Mouse (Mus musculus) midbrain, postnatal 0 days (tissue): ENCODE measurements around the gene Diaph2. TPM values are rescaled to one million over a fixed set of nuclear protein-coding genes. Genes with fewer than 3 reads are reported as not detected.
A peak's percentile ranks its signal among the peaks of the same experiment; 100 is the strongest.

Experiments used
- ATAC-seq: fragments of 200-750 bp; cut with Nextera tagmentation; 2 replicates; pipeline ENCODE4 v1.8.0; 2017; ENCODE audit warnings: moderate number of reproducible peaks, mild to moderate bottlenecking, moderate TSS enrichment, moderate library complexity; ENCODE audit not compliant: low FRiP score
- DNase-seq: peaks from one replicate; pipeline ENCODE4 v3.0.0-alpha.2; 2015; ENCODE audit warnings: low spot score
- H3K27ac ChIP-seq: fragments of 300-500 bp; sonication (generic); 2 replicates; pipeline ENCODE4 v1.5.1; 2014; ENCODE audit warnings: low read depth, mild to moderate bottlenecking, low read length, mixed read lengths
- H3K27me3 ChIP-seq: fragments of 300-500 bp; sonication (generic); 2 replicates; pipeline ENCODE4 v1.6.1; 2014; ENCODE audit warnings: low read length, control low read depth, mixed read lengths; ENCODE audit not compliant: insufficient read depth
- H3K36me3 ChIP-seq: fragments of 300-500 bp; sonication (generic); 2 replicates; pipeline ENCODE4 v1.6.1; 2014; ENCODE audit warnings: low read length, control low read depth, mixed read lengths; ENCODE audit not compliant: insufficient read depth
- H3K4me1 ChIP-seq: fragments of 300-500 bp; sonication (generic); 2 replicates; pipeline ENCODE4 v1.6.1; 2014; ENCODE audit warnings: mild to moderate bottlenecking, control low read depth, antibody characterized with exemption, low read length, mixed read lengths; ENCODE audit not compliant: insufficient read depth
- H3K4me2 ChIP-seq: fragments of 300-500 bp; sonication (generic); 2 replicates; pipeline ENCODE4 v1.6.1; 2014; ENCODE audit warnings: low read depth, mild to moderate bottlenecking, low read length, mixed read lengths; ENCODE audit not compliant: poor library complexity, severe bottlenecking
- H3K4me3 ChIP-seq: fragments of 300-500 bp; sonication (generic); 2 replicates; pipeline ENCODE4 v1.5.1; 2014; ENCODE audit warnings: low read depth, mild to moderate bottlenecking, low read length, moderate library complexity
- H3K9ac ChIP-seq: fragments of 300-500 bp; sonication (generic); replicated peaks from 2 replicates; pipeline ENCODE4 v1.6.1; 2014; ENCODE audit warnings: mild to moderate bottlenecking, low read length, moderate library complexity, mixed read lengths; ENCODE audit not compliant: poor library complexity, severe bottlenecking
- H3K9me3 ChIP-seq: fragments of 300-500 bp; sonication (generic); 2 replicates; pipeline ENCODE4 v1.6.1; 2016; ENCODE audit warnings: low read length, control low read depth
- CTCF ChIP-seq: IDR thresholded peaks from 2 replicates; pipeline ENCODE4 v1.5.1; 2016; ENCODE audit warnings: antibody characterized with exemption, mild to moderate bottlenecking
- WGBS: fragments of 180-500 bp; shearing (Covaris S2); extraction: QIAGEN DNeasy Blood & Tissue Kit; methylation state at CpG from one replicate; pipeline ENCODE4 v1.1.7; 2014; 5-methylcytosine and 5-hydroxymethylcytosine counted together
- polyA plus RNA-seq: library from polyadenylated mRNA; unstranded; fragments of >200 nt; fragmentation: Nextera tagmentation; extraction: Ambion mirVana; gene quantifications from 2 replicates; pipeline ENCODE4 v1.2.1, GENCODE M21; 2015
- total RNA-seq: library from RNA; depleted of rRNA; stranded (reverse); fragments of >200 nt; gene quantifications from 2 replicates; pipeline ENCODE4 v1.2.3, GENCODE M21; 2014

Gene Diaph2
- total and polyA plus RNA-seq, 2 experiments from 2014 or later = 3.9 to 4.8 TPM

DNA sequence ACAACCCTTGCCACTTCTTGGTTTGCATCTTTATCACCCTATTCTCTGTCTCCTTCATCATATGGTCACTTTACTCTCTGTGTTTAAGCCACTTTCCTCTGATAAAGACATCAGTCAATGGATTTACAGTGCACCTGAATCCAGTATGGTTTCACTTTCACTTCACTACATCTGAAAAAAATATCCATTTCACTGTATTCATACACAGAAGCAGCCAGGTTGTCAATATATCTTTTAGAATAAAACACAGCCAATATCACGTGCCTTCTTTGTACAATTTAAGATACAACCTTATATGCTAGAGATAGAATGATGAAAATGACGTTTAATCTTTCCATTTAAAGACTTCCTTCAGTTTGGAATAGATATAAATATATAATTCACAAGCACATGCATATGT lies 673.6 kb downstream of the Diaph2 start:
- Histone ChIP-seq H3K4me2 (no peak overlapping the region), H3K9me3 (no peaks in the 10 kb centered on the region), H3K27me3 (no peaks in the 10 kb centered on the region), H3K9ac (no peak overlapping the region), H3K4me1 (no peaks in the 10 kb centered on the region), H3K4me3 (no peak overlapping the region), H3K36me3 (no peaks in the 10 kb centered on the region), H3K27ac (no peak overlapping the region)
- DNase-seq = no peak
- 77% methylated on average over 2 of the region's 2 CpGs for WGBS
- no peak for ATAC-seq
- no peak for TF ChIP-seq CTCF

GRCm38 (mm10) chrX:130451822-130452487 lies 702.4 kb downstream of the Diaph2 start:
- Histone ChIP-seq H3K4me3 (no peak overlapping the region), H3K9ac (no peak overlapping the region), H3K36me3 (no peaks in the 10 kb centered on the region), H3K4me2 (no peak overlapping the region), H3K4me1 (no peaks in the 10 kb centered on the region), H3K27me3 (no peaks in the 10 kb centered on the region), H3K27ac (no peak overlapping the region), H3K9me3 (no peaks in the 10 kb centered on the region)
- 33% methylated on average over 4 of the region's 4 CpGs for WGBS
- TF ChIP-seq CTCF = no peak
- no peak for DNase-seq
- no peak for ATAC-seq

GRCm38 (mm10) chrX:130452488-130452823 lies 702.9 kb downstream of the Diaph2 start:
- H3K9ac ChIP-seq = no peak overlapping the region
- no peaks in the 10 kb centered on the region for H3K36me3 ChIP-seq
- H3K27me3 ChIP-seq = no peaks in the 10 kb centered on the region
- 56% methylated on average over 4 of the region's 4 CpGs for WGBS
- H3K27ac ChIP-seq = no peak overlapping the region
- TF ChIP-seq CTCF = no peak
- H3K9me3 ChIP-seq = no peaks in the 10 kb centered on the region
- H3K4me3 ChIP-seq = no peak overlapping the region
- H3K4me2 ChIP-seq = no peak overlapping the region
- no peak for ATAC-seq
- H3K4me1 ChIP-seq = no peaks in the 10 kb centered on the region
- no peak for DNase-seq

GRCm38 (mm10) chrX:130473133-130473532 lies 723.6 kb downstream of the Diaph2 start:
- H3K9ac ChIP-seq = no peak overlapping the region
- no peaks in the 10 kb centered on the region for H3K4me1 ChIP-seq
- no peak overlapping the region for H3K27ac ChIP-seq
- H3K9me3 ChIP-seq = no peaks in the 10 kb centered on the region
- no peak for ATAC-seq
- H3K4me3 ChIP-seq = no peak overlapping the region
- 56% methylated on average over 2 of the region's 2 CpGs for WGBS
- H3K27me3 ChIP-seq = no peaks in the 10 kb centered on the region
- no peak for TF ChIP-seq CTCF
- H3K36me3 ChIP-seq = no peaks in the 10 kb centered on the region
- no peak for DNase-seq
- no peak overlapping the region for H3K4me2 ChIP-seq

DNA sequence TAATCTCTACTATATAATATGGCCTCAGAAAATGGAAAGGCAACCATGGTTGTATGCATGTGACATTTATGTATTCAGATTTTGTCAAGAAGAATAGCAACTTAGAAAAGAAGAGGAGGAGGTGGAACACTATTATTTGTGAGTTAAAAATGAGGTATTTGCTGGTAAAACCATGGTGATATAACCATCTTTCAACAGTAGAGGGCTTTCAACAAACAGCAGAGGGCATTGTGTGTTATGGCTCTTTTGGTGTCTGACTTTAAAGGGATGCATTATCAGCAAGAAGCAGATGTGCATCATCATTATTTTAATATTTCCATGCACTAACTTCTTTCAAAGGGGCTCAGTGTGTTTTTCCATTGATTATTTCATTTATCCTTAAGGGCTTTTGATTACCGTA lies 731.3 kb downstream of the Diaph2 start:
- no peak overlapping the region for H3K4me3 ChIP-seq
- peak; percentile 43 for TF ChIP-seq CTCF
- 82% methylated on average over 1 of the region's 1 CpGs for WGBS
- no peak overlapping the region for H3K9ac ChIP-seq
- DNase-seq (no peak), ATAC-seq (no peak)
- H3K9me3 ChIP-seq = no peaks in the 10 kb centered on the region
- no peaks in the 10 kb centered on the region for H3K4me1 ChIP-seq
- no peaks in the 10 kb centered on the region for H3K36me3 ChIP-seq
- no peaks in the 10 kb centered on the region for H3K27me3 ChIP-seq
- H3K27ac ChIP-seq = no peak overlapping the region
- H3K4me2 ChIP-seq = no peak overlapping the region

GRCm38 (mm10) chrX:130502680-130503464 lies 753.3 kb downstream of the Diaph2 start:
- H3K9ac ChIP-seq = no peak overlapping the region
- no peaks in the 10 kb centered on the region for H3K9me3 ChIP-seq
- no peaks in the 10 kb centered on the region for H3K4me1 ChIP-seq
- DNase-seq = peak; percentile 30
- H3K4me3 ChIP-seq = no peak overlapping the region
- no peak for ATAC-seq
- peak overlapping the region; percentile 32; the same call in 1 of the 2 replicates for H3K27ac ChIP-seq
- WGBS = 43% methylated on average over 12 of the region's 12 CpGs
- no peaks in the 10 kb centered on the region for H3K27me3 ChIP-seq
- TF ChIP-seq CTCF = no peak
- no peaks in the 10 kb centered on the region for H3K36me3 ChIP-seq
- H3K4me2 ChIP-seq = peak overlapping the region; percentile 20; the same call in 1 of the 2 replicates
